Mouse (Mus musculus): ENCODE results near the gene Crb3.

Gene Crb3

GRCm38 (mm10) chr17:57058891-57059485, at the start of gene Crb3:
Crb3 (plus strand) TSS chr17:57059105.
- POLR2A ChIA-PET: interaction anchor here (0.6 to 5.9 kb wide), 16 partner anchors 7 to 754 kb away, joined by 3 to 78 read pairs (median 6); partner anchors contain the start of genes Khsrp (in 3 of the 4), Clpp (in 2 of the 4), Gm17949 (in 1 of the 4) and Gtf2f1 (in 1 of the 4)
- CTCF ChIA-PET: interaction anchor here in 2 of 4 experiments (1.2 to 2.2 kb wide), 4 partner anchors 20 to 108 kb away, joined by 3 to 12 read pairs (median 6); no protein-coding TSS in a partner anchor

GRCm38 (mm10) chr17:57010911-57011235, 48.0 kb upstream of the Crb3 start:
- ChIA-PET CTCF (interaction anchor here in 2 of 4 experiments (0.6 to 1.3 kb wide), 7 partner anchors 13 to 327 kb away, joined by 4 to 10 read pairs (median 5); partner anchors contain the start of genes Alkbh7 (in 2 of the 2) and Khsrp (in 1 of the 2)), POLR2A (interaction anchor here (0.5 to 2.9 kb wide), 91 partner anchors 8 to 932 kb away, joined by 3 to 122 read pairs (median 4); partner anchors contain the start of genes Pspn (in 4 of the 4), Alkbh7 (in 3 of the 4), Clpp (in 3 of the 4) and Khsrp (in 3 of the 4))

GRCm38 (mm10) chr17:57011236-57012141, 47.4 kb upstream of the Crb3 start, which contains the start of the genes Gtf2f1 and Gm17949:
Gtf2f1 (minus strand) TSS chr17:57011288.
Gm17949 (plus strand) TSS chr17:57011469.
- ChIA-PET CTCF (interaction anchor here in 3 of 4 experiments (0.6 to 1.3 kb wide), 8 partner anchors 14 to 326 kb away, joined by 4 to 10 read pairs (median 5); partner anchors contain the start of genes Alkbh7 (in 2 of the 3) and Khsrp (in 1 of the 3)), POLR2A (interaction anchor here (0.5 to 2.9 kb wide), 92 partner anchors 9 to 932 kb away, joined by 3 to 122 read pairs (median 4); partner anchors contain the start of genes Pspn (in 4 of the 4), Alkbh7 (in 3 of the 4), Clpp (in 3 of the 4) and Khsrp (in 3 of the 4))

GRCm38 (mm10) chr17:57012245-57012795, 46.6 kb upstream of the Crb3 start:
- CTCF ChIA-PET: interaction anchor here in 1 of 4 experiments (0.7 kb wide), 1 partner anchor 195 kb away, joined by 3 read pairs; no protein-coding TSS in a partner anchor
- POLR2A ChIA-PET: interaction anchor here in 3 of 4 experiments (0.6 to 2.9 kb wide), 15 partner anchors 10 to 543 kb away, joined by 3 to 122 read pairs (median 4); partner anchors contain the start of genes Khsrp (in 2 of the 3), Pspn (in 2 of the 3) and Alkbh7 (in 1 of the 3)

GRCm38 (mm10) chr17:57019693-57020092, 39.2 kb upstream of the Crb3 start:
- ChIA-PET CTCF (no interaction called here), POLR2A (interaction anchor here in 3 of 4 experiments (0.6 to 7.8 kb wide), 13 partner anchors 8 to 40 kb away, joined by 3 to 100 read pairs (median 4); partner anchors contain the start of genes Gm17949 (in 3 of the 3), Gtf2f1 (in 3 of the 3), Khsrp (in 2 of the 3) and Alkbh7 (in 1 of the 3))

- ChIA-PET POLR2A (interaction anchor here in 2 of 4 experiments (1.3 to 7.8 kb wide), 5 partner anchors 9 to 41 kb away, joined by 3 to 100 read pairs (median 9); partner anchors contain the start of genes Khsrp (in 2 of the 2), Gm17949 (in 1 of the 2) and Gtf2f1 (in 1 of the 2)), CTCF (no interaction called here)
Observed at GRCm38 (mm10) chr17:57020960-57021359, 37.9 kb upstream of the Crb3 start.

- ChIA-PET CTCF (interaction anchor here in 1 of 4 experiments (1.1 kb wide), 1 partner anchor 11 kb away, joined by 3 read pairs; no protein-coding TSS in a partner anchor), POLR2A (interaction anchor here in 3 of 4 experiments (0.5 to 8.2 kb wide), 14 partner anchors 10 to 447 kb away, joined by 3 to 122 read pairs (median 8); partner anchors contain the start of genes Gm17949 (in 3 of the 3), Gtf2f1 (in 3 of the 3), Alkbh7 (in 1 of the 3) and Clpp (in 1 of the 3))
Observed at GRCm38 (mm10) chr17:57027471-57027870, 31.4 kb upstream of the Crb3 start.

- ChIA-PET CTCF (interaction anchor here in 1 of 4 experiments (2.0 kb wide), 1 partner anchor 13 kb away, joined by 5 read pairs; no protein-coding TSS in a partner anchor), POLR2A (interaction anchor here in 2 of 4 experiments (0.6 to 8.2 kb wide), 16 partner anchors 10 to 237 kb away, joined by 3 to 122 read pairs (median 4); partner anchors contain the start of genes Alkbh7 (in 2 of the 2), Gm17949 (in 2 of the 2), Gtf2f1 (in 2 of the 2) and Clpp (in 1 of the 2))
Observed at GRCm38 (mm10) chr17:57029691-57030090, 29.2 kb upstream of the Crb3 start.

GRCm38 (mm10) chr17:57030931-57031660, 27.8 kb upstream of the Crb3 start, which contains the start of gene Khsrp:
Khsrp (minus strand) TSS chr17:57031522.
- POLR2A ChIA-PET: interaction anchor here (0.6 to 8.2 kb wide), 161 partner anchors 8 to 995 kb away, joined by 3 to 122 read pairs (median 4); partner anchors contain the start of genes Alkbh7 (in 3 of the 4), Clpp (in 3 of the 4), Crb3 (in 3 of the 4) and Gm17949 (in 3 of the 4)
- CTCF ChIA-PET: interaction anchor here in 3 of 4 experiments (0.6 to 2.3 kb wide), 20 partner anchors 10 to 304 kb away, joined by 3 to 25 read pairs (median 4); partner anchors contain the start of genes Alkbh7 (in 2 of the 3), Gpr108 (in 2 of the 3), Clpp (in 1 of the 3) and Gm17949 (in 1 of the 3)

- POLR2A ChIA-PET: interaction anchor here (0.6 to 8.2 kb wide), 161 partner anchors 9 to 995 kb away, joined by 3 to 122 read pairs (median 4); partner anchors contain the start of genes Alkbh7 (in 3 of the 4), Clpp (in 3 of the 4), Crb3 (in 3 of the 4) and Gm17949 (in 3 of the 4)
- CTCF ChIA-PET: interaction anchor here in 3 of 4 experiments (0.5 to 2.3 kb wide), 22 partner anchors 9 to 303 kb away, joined by 3 to 25 read pairs (median 4); partner anchors contain the start of genes Alkbh7 (in 2 of the 3), Gpr108 (in 2 of the 3), Clpp (in 1 of the 3) and Gm17949 (in 1 of the 3)
Observed at GRCm38 (mm10) chr17:57031661-57032420, 27.1 kb upstream of the Crb3 start.

- CTCF ChIA-PET: interaction anchor here in 1 of 4 experiments (0.6 to 2.3 kb wide), 7 partner anchors 10 to 296 kb away, joined by 3 to 25 read pairs (median 3); partner anchors contain the start of genes Alkbh7, Gm17949 and Gtf2f1
- POLR2A ChIA-PET: interaction anchor here in 3 of 4 experiments (0.9 to 8.2 kb wide), 33 partner anchors 8 to 571 kb away, joined by 3 to 122 read pairs (median 14); partner anchors contain the start of genes Alkbh7 (in 2 of the 3), Crb3 (in 2 of the 3), Gm17949 (in 2 of the 3) and Gtf2f1 (in 2 of the 3)
Observed at GRCm38 (mm10) chr17:57032854-57033253, 26.1 kb upstream of the Crb3 start.

GRCm38 (mm10) chr17:57038978-57039377, 19.9 kb upstream of the Crb3 start:
- POLR2A ChIA-PET: interaction anchor here in 3 of 4 experiments (0.6 to 3.7 kb wide), 22 partner anchors 7 to 221 kb away, joined by 3 to 28 read pairs (median 3); partner anchors contain the start of genes Alkbh7 (in 2 of the 3), Gm17949 (in 2 of the 3), Gtf2f1 (in 2 of the 3) and Khsrp (in 2 of the 3)
- CTCF ChIA-PET: interaction anchor here (0.6 to 2.5 kb wide), 33 partner anchors 9 to 751 kb away, joined by 3 to 15 read pairs (median 3); partner anchors contain the start of genes Alkbh7 (in 4 of the 4), Clpp (in 1 of the 4), Gm17949 (in 1 of the 4) and Gtf2f1 (in 1 of the 4)

- ChIA-PET CTCF (interaction anchor here in 2 of 4 experiments (0.6 to 1.2 kb wide), 4 partner anchors 10 to 90 kb away, joined by 3 to 6 read pairs (median 3); partner anchors contain the start of gene Khsrp (in 1 of the 2)), POLR2A (interaction anchor here in 3 of 4 experiments (1.0 to 3.7 kb wide), 6 partner anchors 9 to 31 kb away, joined by 3 to 28 read pairs (median 4); partner anchors contain the start of genes Gtf2f1 (in 2 of the 3), Khsrp (in 2 of the 3), Crb3 (in 1 of the 3) and Gm17949 (in 1 of the 3))
Observed at GRCm38 (mm10) chr17:57041554-57041953, 17.4 kb upstream of the Crb3 start, which contains the start of gene Slc25a41. Slc25a41 (minus strand) TSS chr17:57041654.

GRCm38 (mm10) chr17:57047406-57047805, 11.5 kb upstream of the Crb3 start:
- POLR2A ChIA-PET: interaction anchor here in 3 of 4 experiments (0.8 to 6.9 kb wide), 5 partner anchors 9 to 50 kb away, joined by 3 to 42 read pairs (median 3); partner anchors contain the start of genes Alkbh7 (in 1 of the 3) and Khsrp (in 1 of the 3)
- CTCF ChIA-PET: interaction anchor here in 1 of 4 experiments (1.0 kb wide), 1 partner anchor 9 kb away, joined by 3 read pairs; no protein-coding TSS in a partner anchor

Measured in embryonic stem cell, embryonic (primary cell).